Comparison of ENCODE assay signal across 7 mouse cellular contexts in genomic region chr8:105298351-105299252, GRCm38 (mm10). TPM values are rescaled to one million over a fixed set of nuclear protein-coding genes. Genes with fewer than 3 reads are reported as not detected.
DNase-seq lines count a peak whose midpoint lies in the region; ATAC-seq and TF ChIP-seq lines count a peak whose summit lies in the region.

No protein-coding gene starts in this region.

- 60% methylated on average over 18 of the region's 18 CpGs for WGBS in limb, embryonic 11.5 days
- WGBS in small intestine, adult 2 months: 25% methylated on average over 18 of the region's 18 CpGs

- H3K4me3 ChIP-seq in megakaryocyte, embryonic 14.5 days (replicated peaks): peak overlapping the region; percentile 97
- peak overlapping the region; percentile 99 for H3K4me3 ChIP-seq in limb, embryonic 11.5 days (ENCODE audit: low read depth, low read length)
- peak overlapping the region; percentile 94 for H3K4me3 ChIP-seq in small intestine, adult 2 months (ENCODE audit: low read depth, low read length)

- peaks cover 62% of the 10 kb centered on the region for H3K36me3 ChIP-seq in megakaryocyte, embryonic 14.5 days (replicated peaks; ENCODE audit: low read length)
- peaks cover 22% of the 10 kb centered on the region; the same call in 1 of the 2 replicates for H3K36me3 ChIP-seq in limb, embryonic 11.5 days (ENCODE audit: control insufficient read depth, insufficient read depth, low read length)
- H3K36me3 ChIP-seq in small intestine, adult 2 months (ENCODE audit: control insufficient read depth, insufficient read depth, low read length): peaks cover 32% of the 10 kb centered on the region

- no peak for TF ChIP-seq POLR2A in small intestine, adult 2 months (IDR thresholded peaks at IDR 0.05; ENCODE audit: low read depth, low read length)

- H3K4me1 ChIP-seq in megakaryocyte, embryonic 14.5 days: peaks cover 93% of the 10 kb centered on the region
- H3K4me1 ChIP-seq in limb, embryonic 11.5 days (ENCODE audit: control insufficient read depth, insufficient read depth, low read length): peaks cover 10% of the 10 kb centered on the region
- H3K4me1 ChIP-seq in small intestine, adult 2 months (ENCODE audit: control insufficient read depth, insufficient read depth, insufficient read length, low read length): peaks cover 12% of the 10 kb centered on the region

- no peaks in the 10 kb centered on the region for H3K9me3 ChIP-seq in megakaryocyte, embryonic 14.5 days
- no peaks in the 10 kb centered on the region for H3K9me3 ChIP-seq in limb, embryonic 11.5 days (ENCODE audit: control insufficient read depth, low read length)

- H3K9ac ChIP-seq in limb, embryonic 11.5 days (ENCODE audit: low read length): peak overlapping the region; percentile 84

- no peak for DNase-seq in limb, embryonic 11.5 days (ENCODE audit: low spot score)
- no peak for DNase-seq in urinary bladder, postnatal 4 days (ENCODE audit: low spot score in 2 of 2)
- DNase-seq in urinary bladder, adult 2 months (ENCODE audit: low spot score): no peak

- peak overlapping the region; percentile 91 for H3K4me2 ChIP-seq in limb, embryonic 11.5 days (ENCODE audit: low read depth, severe bottlenecking)

- H3K27me3 ChIP-seq in megakaryocyte, embryonic 14.5 days (replicated peaks): no peaks in the 10 kb centered on the region
- H3K27me3 ChIP-seq in limb, embryonic 11.5 days (ENCODE audit: control insufficient read depth, insufficient read depth, low read length): no peaks in the 10 kb centered on the region
- no peaks in the 10 kb centered on the region for H3K27me3 ChIP-seq in small intestine, adult 2 months (ENCODE audit: control insufficient read depth, insufficient read depth, low read length)

- TF ChIP-seq CTCF in small intestine, adult 2 months (IDR thresholded peaks at IDR 0.05; ENCODE audit: extremely low read depth, insufficient read length, insufficient replicate concordance, low read depth, low read length): no peak

- ATAC-seq in megakaryocyte, adult 5-6 weeks (ENCODE audit: poor library complexity, severe bottlenecking): no peak
- ATAC-seq in erythroblast, adult 5-6 weeks (replicated peaks; ENCODE audit: low FRiP score, poor library complexity, severe bottlenecking): peak; percentile 17; the same call in 1 of the 2 replicates
- ATAC-seq in limb, embryonic 11.5 days (ENCODE audit: insufficient number of reproducible peaks, low FRiP score, low TSS enrichment, low read depth): no peak

- no peak overlapping the region for H3K27ac ChIP-seq in limb, embryonic 11.5 days (replicated peaks; ENCODE audit: low read depth, low read length)
- H3K27ac ChIP-seq in small intestine, adult 2 months (ENCODE audit: insufficient read depth, low read depth, low read length): no peak overlapping the region

RNA-seq across cellular contexts. Expression of gene E2f4, which starts 1.1 kb away (rescaled TPM):
- 39.4 and 41.2 TPM in 2 replicates for polyA plus RNA-seq in megakaryocyte, embryonic 14.5 days (2012; ENCODE audit: insufficient read depth, low replicate concordance)
- 75.8 and 76.8 TPM in 2 replicates for total RNA-seq in megakaryocyte, adult 5-6 weeks (2015)
- total RNA-seq in megakaryocyte, adult 5-6 weeks (2017): 26.9 and 33.7 TPM in 2 replicates
- 289 and 294 TPM in 2 replicates for total RNA-seq in erythroblast, adult 5-6 weeks (2015; ENCODE audit: low replicate concordance)
- 120 and 129 TPM in 2 replicates for total RNA-seq in erythroblast, adult 5-6 weeks (2017; ENCODE audit: low replicate concordance)
- 132 and 136 TPM in 2 replicates for polyA plus RNA-seq in limb, embryonic 11.5 days (2014; fragmentation: Nextera tagmentation; extraction: Ambion mirVana)
- polyA plus RNA-seq in small intestine, adult 2 months (2012; rRNA removed): 81.4 and 152 TPM in 2 replicates
- 59.3 and 75.5 TPM in 2 replicates for polyA plus RNA-seq in urinary bladder, adult 2 months (2012; rRNA removed)

RNA-seq across cellular contexts. Expression of gene Exoc3l, which starts 2.7 kb away (rescaled TPM):
- polyA plus RNA-seq in megakaryocyte, embryonic 14.5 days (2012; ENCODE audit: insufficient read depth, low replicate concordance): 76.3 and 141 TPM in 2 replicates
- 0.09 and 0.25 TPM in 2 replicates for total RNA-seq in megakaryocyte, adult 5-6 weeks (2015)
- total RNA-seq in megakaryocyte, adult 5-6 weeks (2017): 0.26 TPM in 1 of 2 replicates, not detected in the other
- total RNA-seq in erythroblast, adult 5-6 weeks (2015; ENCODE audit: low replicate concordance): 0.38 and 5.9 TPM in 2 replicates
- 15.0 and 26.8 TPM in 2 replicates for total RNA-seq in erythroblast, adult 5-6 weeks (2017; ENCODE audit: low replicate concordance)
- polyA plus RNA-seq in limb, embryonic 11.5 days (2014; fragmentation: Nextera tagmentation; extraction: Ambion mirVana): 6.6 and 8.6 TPM in 2 replicates
- 2.1 and 3.1 TPM in 2 replicates for polyA plus RNA-seq in small intestine, adult 2 months (2012; rRNA removed)
- polyA plus RNA-seq in urinary bladder, adult 2 months (2012; rRNA removed): 4.3 and 4.5 TPM in 2 replicates

RNA-seq across cellular contexts. Expression of gene Elmo3, which starts 6.8 kb away (rescaled TPM):
- 0.63 TPM in 1 of 2 replicates, not detected in the other for polyA plus RNA-seq in megakaryocyte, embryonic 14.5 days (2012; ENCODE audit: insufficient read depth, low replicate concordance)
- total RNA-seq in megakaryocyte, adult 5-6 weeks (2015): 0.46 and 0.58 TPM in 2 replicates
- 0.20 and 0.51 TPM in 2 replicates for total RNA-seq in megakaryocyte, adult 5-6 weeks (2017)
- total RNA-seq in erythroblast, adult 5-6 weeks (2015; ENCODE audit: low replicate concordance): 13.8 and 17.3 TPM in 2 replicates
- total RNA-seq in erythroblast, adult 5-6 weeks (2017; ENCODE audit: low replicate concordance): 22.1 and 30.7 TPM in 2 replicates
- 2.6 and 3.7 TPM in 2 replicates for polyA plus RNA-seq in limb, embryonic 11.5 days (2014; fragmentation: Nextera tagmentation; extraction: Ambion mirVana)
- polyA plus RNA-seq in small intestine, adult 2 months (2012; rRNA removed): 39.6 and 107 TPM in 2 replicates
- 25.2 and 29.0 TPM in 2 replicates for polyA plus RNA-seq in urinary bladder, adult 2 months (2012; rRNA removed)

RNA-seq across cellular contexts. Expression of gene 4931428F04Rik, which starts 8.9 kb away (rescaled TPM):
- polyA plus RNA-seq in megakaryocyte, embryonic 14.5 days (2012; ENCODE audit: insufficient read depth, low replicate concordance): 1.6 and 1.8 TPM in 2 replicates
- total RNA-seq in megakaryocyte, adult 5-6 weeks (2015): 0.14 and 1.1 TPM in 2 replicates
- 0.18 and 0.94 TPM in 2 replicates for total RNA-seq in megakaryocyte, adult 5-6 weeks (2017)
- 1.0 and 3.8 TPM in 2 replicates for total RNA-seq in erythroblast, adult 5-6 weeks (2015; ENCODE audit: low replicate concordance)
- total RNA-seq in erythroblast, adult 5-6 weeks (2017; ENCODE audit: low replicate concordance): 0.70 and 1.2 TPM in 2 replicates
- 17.5 and 17.9 TPM in 2 replicates for polyA plus RNA-seq in limb, embryonic 11.5 days (2014; fragmentation: Nextera tagmentation; extraction: Ambion mirVana)
- polyA plus RNA-seq in small intestine, adult 2 months (2012; rRNA removed): 1.6 and 2.6 TPM in 2 replicates
- 2.7 and 2.9 TPM in 2 replicates for polyA plus RNA-seq in urinary bladder, adult 2 months (2012; rRNA removed)

RNA-seq across cellular contexts. Expression of gene Nol3, which starts 22.7 kb away (rescaled TPM):
- polyA plus RNA-seq in megakaryocyte, embryonic 14.5 days (2012; ENCODE audit: insufficient read depth, low replicate concordance): 0.41 TPM in 1 of 2 replicates, not detected in the other
- total RNA-seq in megakaryocyte, adult 5-6 weeks (2015): not detected in 2 replicates
- 0.07 TPM in 1 of 2 replicates, not detected in the other for total RNA-seq in megakaryocyte, adult 5-6 weeks (2017)
- total RNA-seq in erythroblast, adult 5-6 weeks (2015; ENCODE audit: low replicate concordance): not detected in 2 replicates
- total RNA-seq in erythroblast, adult 5-6 weeks (2017; ENCODE audit: low replicate concordance): not detected in 2 replicates
- polyA plus RNA-seq in limb, embryonic 11.5 days (2014; fragmentation: Nextera tagmentation; extraction: Ambion mirVana): 1.0 and 1.2 TPM in 2 replicates
- 0.52 and 1.1 TPM in 2 replicates for polyA plus RNA-seq in small intestine, adult 2 months (2012; rRNA removed)
- 2.8 and 4.0 TPM in 2 replicates for polyA plus RNA-seq in urinary bladder, adult 2 months (2012; rRNA removed)
